Mouse (Mus musculus): ENCODE measurements around the gene Casp8.

DNA sequence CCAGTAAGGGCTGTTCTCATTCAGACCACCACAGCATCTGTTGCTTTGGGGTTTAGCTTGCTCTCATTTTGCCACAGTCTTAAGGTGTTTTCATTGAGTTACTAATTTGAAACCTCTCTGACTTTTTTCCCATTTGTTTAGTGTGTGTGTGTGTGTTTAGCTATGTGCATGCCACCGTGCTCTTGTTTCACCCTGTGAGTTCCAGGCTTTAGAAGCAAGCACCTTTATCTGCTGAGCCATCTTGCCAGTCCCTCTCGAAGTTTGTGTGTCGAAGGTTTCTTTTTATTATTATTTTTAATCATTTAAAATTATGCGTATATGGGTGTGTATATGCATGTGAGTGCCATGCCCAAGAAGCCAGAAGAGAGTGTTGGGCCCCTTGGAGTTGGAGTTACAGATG lies 3.7 kb downstream of the Casp8 start:
- TF ChIP-seq CTCF (IDR thresholded peaks at IDR 0.05; ENCODE audit: extremely low read depth, insufficient read depth, low read length) (no peak), POLR2A (IDR thresholded peaks at IDR 0.05; ENCODE audit: extremely low read depth, insufficient read depth, low read length) (no peak)

All from cortical plate, adult 2 months (tissue).